Mouse (Mus musculus) right cerebral cortex, postnatal 14 days (tissue): Measurements from ENCODE around the gene Aff3.

ENCODE experiments used
- DNase-seq: peaks from one replicate; pipeline ENCODE4 v3.0.0; 2022

The Aff3 gene

DNA sequence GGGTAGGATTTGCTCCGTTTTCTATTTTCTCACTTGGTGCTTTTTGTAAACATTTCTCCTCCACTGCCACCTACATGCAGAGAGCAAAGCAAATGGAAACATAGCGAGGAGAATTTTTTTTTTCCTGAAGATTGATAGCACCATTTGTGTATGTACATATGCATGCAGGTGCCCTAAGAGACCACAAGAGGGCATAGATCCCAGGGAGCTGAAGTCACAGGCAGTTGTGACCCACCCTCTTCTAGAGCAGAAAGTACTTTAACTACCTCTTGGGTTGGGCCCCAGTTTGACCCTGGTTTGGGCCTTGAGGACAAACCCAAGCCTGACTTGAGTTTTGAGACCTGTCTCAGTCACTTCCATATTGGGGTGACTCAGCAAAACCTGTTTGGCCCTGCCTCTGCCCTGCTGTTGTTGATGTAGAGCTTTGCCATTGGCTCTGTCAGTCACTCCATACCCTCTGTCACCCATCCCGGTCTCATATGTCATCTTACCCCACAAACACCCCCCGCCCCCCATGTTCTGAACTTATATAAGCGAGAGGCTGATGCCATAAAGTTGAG lies 9.7 kb downstream of the Aff3 start:
- no peak for DNase-seq

DNA sequence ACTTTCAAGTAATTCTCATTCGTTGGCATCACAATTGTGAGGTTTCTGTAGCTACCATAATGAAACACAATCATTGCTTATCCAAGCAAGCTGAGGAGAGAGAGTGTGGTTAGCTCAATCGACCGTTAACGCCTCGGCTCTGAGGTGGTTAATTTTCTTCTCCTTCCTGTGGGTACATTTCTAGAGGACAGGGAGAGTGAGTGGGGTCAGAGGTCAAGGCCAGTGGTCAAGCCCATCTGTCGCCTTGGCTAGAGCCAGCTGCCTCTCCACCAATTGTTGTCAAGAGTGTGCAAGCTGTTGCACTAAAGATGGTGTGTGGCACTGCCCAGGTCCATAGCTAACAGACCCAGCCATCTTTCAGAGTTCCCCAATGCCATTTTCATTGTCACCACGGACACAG lies 14.7 kb downstream of the Aff3 start:
- DNase-seq, result no peak

DNA sequence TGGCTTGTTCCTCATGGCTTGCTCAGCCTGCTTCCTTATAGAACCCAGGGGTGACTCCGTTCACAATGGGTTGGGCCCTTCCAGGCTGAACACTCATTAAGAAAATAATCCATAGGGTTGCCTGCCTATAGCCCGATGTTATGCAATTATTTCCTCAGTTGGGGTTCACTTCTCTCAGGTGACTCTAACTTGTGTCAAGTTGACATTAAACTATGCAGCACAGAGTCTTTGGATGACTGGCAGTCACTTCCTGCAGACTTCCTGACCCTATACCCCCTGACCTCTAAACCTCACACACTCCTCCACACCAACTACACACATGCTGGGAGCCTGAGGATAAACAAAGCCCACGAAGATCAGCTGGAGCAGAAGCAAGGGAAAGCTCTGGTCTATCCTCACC lies 15.6 kb downstream of the Aff3 start:
- no peak for DNase-seq

DNA sequence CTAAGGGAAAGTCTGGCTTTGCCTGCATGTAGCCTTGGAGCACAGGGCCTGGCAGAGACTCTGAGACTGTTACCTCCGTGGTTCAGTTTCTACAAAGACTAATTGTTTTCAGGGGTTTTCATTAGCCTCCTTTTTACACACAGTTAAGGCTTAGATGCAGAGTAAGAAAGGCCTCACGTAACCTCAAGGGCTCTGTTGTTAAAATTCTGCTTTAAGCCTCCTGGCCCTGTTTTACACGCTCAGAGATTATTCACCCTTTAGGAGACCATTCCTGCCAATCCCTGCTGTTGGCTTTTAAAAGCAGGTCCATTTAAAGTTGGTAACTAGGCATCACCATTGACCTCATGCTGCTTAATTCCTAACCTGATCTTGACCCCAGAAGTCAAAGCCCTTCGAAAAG lies 22.5 kb downstream of the Aff3 start:
- no peak for DNase-seq

DNA sequence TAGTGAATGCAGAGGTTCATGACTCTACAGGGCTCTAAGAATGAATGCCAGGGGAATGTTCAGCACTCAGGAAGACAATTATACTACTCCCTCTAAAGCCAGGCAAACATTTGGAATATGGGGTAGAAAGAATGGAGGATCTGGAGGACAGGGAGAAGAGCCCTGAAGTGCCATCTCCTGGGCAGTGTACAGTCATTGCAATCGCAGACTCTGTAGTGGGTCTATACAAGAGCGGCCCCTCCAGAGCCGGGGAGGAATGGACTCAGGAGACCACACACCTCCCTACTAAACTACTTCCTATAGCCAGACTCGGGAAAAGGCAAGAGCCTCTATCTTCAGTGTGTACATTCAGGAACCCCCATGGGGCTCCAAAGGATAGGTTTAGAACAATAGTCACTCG lies 25.1 kb downstream of the Aff3 start:
- DNase-seq, result no peak

DNA sequence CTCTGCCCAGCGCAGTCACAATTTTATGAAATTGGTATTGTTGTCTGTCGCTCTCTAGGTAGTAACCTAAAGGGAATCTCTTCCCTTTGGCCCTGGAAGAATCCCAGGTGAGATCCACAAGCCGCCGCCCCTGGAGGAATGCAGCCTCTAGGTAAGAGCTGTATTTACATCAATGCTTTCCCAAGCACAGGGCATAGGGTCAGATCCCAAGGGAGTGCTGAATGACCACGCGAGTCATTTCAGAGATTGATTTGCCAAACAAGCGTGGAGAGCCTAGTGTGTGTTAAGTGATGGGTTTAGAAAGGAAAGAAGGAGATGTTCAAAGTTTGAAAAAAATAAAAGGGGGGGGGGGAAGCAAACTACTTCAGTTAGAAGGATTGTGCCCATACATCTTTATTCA lies 29.2 kb downstream of the Aff3 start:
- DNase-seq, result no peak

DNA sequence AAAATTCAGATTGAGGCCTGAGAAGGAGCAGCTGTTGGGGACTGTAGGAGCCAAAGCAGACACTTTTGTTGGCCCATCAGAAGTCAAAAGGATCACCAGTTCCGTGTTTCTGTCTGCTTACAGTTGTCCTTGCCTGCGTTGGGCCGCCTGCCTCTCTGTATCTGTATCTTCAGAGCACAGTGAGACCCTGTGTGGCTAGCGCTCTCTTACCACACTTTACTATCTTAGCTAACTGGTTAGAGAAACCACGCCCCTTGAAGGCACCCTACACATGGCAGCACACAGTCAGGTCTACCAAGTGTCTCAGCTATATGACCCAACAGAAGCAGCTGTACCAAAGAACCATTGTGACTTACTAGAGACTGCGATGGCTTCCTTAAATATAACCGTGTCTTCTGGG lies 30.7 kb downstream of the Aff3 start:
- no peak for DNase-seq

DNA sequence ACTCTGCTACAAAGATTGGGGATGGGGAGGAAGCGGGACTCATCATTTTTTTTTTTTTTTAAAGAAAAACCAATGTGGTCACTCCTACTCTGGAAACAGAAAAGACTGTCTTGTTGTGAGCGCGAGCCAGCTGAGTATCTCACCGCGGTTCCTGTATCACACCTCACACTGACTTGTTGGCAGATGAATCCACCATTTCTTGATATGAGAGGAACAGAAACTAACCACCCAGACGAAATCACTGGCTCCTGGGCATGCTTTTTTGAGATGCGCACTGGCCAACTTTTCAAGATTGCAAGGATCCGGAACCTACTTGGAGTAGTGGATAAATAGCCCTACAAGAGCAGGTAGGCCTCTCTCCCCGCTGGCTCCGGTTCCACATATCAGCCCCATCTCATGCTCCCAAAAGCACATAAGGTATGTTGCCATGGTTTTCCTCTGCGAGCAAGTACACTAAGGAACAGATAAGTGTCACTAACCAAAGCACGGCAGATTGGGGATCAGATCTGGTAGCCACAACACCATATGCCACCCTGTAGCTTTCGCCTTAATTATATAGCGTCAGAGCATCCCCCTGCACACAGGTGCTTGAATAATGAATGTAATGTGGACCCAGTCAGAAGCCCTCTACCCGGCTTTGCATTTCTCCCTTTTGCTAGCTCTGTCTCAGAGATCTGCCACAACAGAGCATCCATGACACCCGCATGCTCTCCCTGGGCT lies 32.1 kb downstream of the Aff3 start:
- no peak for DNase-seq

DNA sequence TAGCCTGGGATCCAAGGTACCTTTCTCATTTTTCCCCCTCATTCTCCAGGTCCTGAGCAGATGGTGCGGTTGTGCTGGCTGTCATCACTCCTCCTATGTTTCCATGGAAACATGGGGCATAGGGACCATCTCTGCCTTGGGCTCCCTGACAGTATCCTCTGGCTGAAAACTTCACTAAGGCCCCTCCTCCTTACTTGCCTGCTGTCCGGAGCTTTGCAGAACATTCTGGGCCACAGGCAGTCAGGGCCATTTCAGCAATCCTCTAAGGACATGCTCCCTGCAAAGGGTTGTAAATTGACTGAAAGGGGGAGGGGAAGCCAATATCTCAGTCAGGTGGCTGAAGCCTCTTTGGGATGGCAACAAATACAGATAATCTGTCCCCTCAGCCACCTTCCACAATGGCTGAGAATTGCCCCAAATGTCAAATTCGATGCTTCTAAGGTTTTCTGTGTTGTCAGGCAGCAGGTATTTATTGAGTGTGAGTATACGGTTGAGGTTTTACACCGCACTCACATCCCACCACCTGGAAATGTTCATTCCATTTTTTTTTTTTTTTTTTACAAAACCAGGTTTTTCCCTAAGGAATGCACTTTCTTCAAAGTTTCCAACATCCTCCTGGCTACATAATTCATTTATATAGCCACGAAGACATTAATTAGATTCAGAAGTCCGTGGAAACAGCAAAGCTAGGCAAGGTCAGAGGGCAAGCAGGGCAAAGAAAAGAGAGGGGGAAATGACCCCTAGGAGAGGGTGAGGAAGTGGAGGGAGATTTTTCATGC lies 33.1 kb downstream of the Aff3 start:
- DNase-seq, result no peak

DNA sequence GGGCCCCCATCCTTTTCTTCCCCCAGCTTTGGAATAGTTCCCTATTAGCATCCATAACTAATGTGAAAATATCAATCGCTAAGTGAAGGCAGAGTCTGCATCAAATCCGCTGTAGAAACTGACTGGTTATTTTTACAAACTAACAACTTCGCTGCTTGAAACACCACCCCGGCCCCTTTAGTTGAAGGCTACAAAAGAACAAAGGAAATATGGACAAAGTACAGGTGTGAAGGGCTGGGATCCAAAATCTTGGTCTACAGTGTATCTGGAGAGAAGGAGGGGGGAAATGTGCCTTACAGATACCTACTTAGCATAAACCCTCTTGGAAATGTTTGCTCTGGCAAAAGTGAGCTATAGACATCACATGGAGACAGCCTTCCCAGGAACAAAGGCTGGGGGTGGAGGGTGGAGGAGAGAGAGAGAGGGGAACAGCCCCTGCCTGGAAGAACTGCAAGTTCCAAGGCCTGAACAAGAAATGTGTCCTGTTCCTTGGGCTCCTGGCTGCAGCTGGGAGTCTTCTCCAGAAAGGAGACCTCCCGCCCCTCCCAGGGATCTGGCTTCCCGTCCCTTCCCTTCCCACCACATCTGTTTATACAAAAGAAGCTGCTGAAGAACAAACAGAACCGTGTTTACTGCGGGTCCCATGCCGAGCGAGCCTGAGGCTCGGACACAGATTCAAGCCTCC lies 35.7 kb downstream of the Aff3 start:
- DNase-seq, result no peak

DNA sequence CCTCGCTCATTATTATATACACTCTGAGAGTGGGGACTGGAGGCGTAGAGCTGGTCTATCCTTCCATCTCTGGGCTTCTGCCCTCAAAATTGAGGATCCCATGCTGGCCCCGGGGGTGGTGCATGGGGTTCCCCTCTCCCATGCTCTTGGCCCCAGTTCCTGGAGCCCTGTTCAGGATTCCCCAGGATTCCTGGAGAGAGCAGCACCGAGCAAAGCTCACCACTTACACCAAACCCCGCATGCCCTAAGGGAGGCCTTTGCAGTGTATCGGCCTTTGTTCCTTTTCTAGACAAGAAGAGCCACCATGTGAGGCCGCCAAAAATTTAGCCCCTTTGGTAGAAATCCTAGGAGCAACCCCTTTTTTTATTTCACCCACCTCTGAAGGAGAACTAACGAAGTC lies 36.3 kb downstream of the Aff3 start:
- DNase-seq, result no peak

DNA sequence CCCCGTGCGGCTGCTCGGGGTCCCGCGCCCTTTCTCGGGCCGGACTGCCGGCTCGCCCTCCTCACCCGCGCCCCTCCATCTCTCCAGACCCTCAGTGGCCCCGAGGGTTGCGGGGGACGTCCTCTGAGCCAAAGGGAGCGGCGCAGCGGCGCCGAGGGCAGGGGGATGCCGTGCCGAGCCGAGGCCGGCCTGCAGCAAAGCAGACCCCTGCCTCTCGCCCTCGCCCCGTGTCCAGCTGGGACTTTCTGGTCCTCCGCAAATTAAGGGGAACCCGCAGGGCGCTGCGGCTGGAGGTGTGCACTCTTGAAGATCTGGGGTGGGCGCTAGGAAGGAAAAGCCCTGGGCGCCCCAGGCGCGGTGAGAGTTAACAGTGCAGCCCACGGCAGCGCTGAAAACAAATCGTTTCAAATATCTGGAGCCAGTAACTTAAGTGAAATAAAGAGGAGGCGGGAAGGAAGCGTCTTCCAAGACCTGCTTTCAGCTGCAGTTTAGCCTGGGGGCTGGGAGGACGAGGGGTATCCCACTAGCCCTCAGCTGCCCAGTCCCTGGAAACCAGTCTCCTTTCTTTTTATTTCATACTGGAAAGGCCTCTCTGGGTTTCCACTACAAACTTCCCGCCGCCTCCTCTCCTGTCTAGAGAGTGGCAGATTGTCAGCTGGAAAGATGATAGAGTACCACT lies 36.9 kb downstream of the Aff3 start:
- peak; percentile 33 for DNase-seq

DNA sequence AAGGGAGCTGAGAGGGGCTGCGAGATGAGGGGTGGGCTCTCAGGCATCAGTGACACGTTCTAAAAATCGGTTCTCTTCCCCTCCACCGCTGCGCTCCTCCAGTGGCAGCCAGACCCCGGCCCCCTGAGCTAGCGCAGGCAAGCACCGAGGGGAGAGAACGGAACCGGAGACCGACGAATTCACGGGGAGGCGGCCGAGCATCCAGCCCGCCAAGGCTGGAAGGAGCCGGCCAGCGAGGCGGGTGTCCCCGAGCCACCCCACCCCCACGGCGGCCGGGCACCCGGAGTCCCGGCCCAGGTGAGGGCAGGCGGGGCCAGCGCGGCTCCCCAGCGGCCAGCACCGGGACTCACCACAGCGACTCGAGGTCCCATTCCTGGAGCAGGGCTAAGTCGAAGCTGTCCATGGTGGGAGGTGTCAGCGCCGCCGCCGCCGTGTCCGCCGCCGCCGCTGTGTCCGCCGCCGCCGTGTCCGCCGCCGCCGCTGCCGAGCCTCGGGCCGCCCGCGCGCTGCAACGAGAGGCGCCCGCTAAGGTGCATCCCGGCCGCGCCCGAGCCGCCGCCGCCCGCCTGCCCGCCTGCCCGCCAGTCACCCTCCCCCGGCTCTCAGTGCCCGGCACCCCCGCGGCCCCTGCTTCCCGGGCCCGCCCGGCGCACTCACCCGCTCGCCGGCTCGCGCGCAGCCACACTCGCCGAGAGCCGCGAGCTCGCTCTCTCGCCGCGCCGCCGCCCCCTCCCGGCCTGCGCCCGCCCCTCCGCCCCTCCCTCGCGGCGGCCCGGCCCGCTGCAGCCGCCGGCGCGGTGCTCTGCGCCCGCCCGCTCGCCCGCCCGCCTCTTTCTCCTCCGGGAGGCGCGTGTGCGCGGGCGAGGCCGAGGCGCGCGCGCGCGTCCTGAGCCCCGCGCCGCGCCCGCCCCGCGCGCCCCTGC lies 37.8 kb downstream of the Aff3 start:
- peak; percentile 64 for DNase-seq

DNA sequence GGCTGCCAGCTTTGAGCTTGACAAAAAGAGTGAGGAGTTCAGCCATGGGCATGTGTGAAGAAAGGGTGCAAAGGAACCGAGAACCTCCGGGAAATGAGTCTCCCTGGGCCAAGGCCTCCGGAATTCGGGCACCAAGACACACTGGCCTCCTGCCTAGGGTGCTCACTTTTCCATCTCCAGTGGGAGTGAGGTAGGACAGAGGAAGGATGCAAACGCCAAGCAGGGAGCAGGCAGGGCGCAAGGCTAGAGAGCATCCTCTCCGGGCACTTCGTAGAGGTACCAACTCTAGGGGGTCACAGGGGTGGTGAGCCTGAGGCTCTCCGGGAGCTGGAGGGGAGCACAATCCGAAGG lies 38.4 kb downstream of the Aff3 start:
- DNase-seq, result no peak

DNA sequence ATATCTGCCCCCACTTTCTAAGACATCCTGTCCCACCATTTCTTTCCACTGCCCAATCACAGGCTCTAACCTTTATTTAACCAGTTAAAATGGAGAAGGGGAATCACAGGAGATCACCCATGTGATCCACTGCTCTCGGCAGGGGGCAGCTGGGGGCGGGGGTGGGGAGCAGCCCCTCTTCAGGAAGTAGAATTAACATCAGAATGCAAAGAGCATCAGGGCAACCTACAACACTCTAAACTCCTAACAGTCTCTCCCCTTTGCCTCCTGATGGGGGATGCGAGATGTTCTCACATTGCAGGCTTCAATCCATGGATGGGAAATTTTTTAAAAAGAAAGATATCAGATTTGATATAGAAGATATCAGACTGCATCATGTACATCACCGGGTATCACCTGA lies 42.9 kb downstream of the Aff3 start:
- no peak for DNase-seq

DNA sequence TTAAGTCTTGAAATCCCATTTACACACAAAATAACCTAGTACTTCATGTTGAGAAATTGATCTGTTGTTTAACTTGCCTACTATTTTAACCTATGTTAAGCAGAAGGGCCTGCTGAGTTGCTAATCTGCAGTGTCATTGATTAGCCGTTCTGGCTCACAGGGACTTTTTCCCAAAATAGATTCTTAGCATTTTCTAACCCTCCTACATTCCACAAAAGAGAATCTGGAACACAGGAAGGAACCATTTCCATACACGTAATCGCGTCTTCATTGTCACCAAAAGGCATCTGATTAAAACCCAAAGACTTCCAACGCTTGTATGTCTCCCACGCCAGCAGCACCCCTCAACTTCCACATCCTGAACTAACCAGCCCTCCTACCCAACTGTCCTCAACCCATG lies 44.4 kb downstream of the Aff3 start:
- no peak for DNase-seq

DNA sequence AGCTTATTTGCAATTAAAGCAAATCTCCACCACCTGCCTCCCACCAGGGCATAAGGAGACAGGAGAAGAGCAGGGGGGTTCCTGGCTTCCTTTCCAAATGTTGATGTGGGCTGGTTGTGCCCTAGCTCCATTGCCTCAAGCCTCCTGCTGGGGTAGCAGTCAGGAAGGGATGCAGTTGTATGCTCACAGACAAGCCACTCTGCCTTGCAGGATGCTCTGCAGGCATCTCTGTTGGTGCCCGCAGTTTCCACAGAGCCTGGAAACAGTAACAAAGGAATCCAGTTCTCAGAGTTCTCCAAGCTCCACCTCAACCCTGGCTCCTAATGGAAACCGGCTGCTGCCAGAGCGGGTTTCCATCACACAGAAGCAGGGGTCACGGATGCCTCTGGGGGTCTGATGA lies 58.0 kb downstream of the Aff3 start:
- DNase-seq, result no peak

DNA sequence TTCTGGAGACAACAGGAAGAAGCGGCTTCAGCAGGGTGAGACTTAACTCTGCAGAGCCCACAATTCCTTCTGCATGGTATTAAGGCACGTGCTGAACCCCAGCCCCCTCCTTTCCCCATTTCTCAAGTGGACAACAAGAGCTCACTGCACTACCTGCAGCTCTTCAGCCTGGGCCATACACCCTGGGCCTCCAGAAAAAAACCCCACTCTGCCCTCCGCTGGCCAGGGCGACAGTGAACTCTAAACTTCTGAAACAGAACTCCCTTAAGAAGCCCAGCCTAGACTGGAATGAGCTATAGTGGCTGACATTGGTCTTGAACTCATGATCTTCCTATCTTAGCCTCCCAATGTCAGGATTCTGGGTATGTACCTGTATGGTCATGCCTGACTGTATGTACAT lies 59.3 kb downstream of the Aff3 start:
- DNase-seq, result no peak

DNA sequence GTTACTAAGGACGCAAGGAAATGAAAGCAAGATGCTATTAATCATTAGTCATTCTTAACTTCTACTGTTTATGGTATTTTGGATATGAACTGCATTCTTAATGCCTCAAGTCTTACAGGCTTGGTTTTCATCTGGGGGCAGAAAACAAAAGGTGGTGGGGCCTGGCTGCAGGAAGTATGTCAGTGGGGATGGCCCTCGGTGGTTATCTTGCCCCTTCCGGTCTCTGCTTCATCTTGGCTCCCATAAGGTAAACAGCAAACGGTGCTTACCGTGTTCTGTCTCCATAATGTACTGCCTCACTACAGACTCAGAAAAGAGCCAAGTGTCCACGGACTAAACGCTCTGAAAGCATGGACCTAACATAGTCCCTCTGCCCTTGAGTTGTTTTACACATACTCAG lies 60.1 kb downstream of the Aff3 start:
- DNase-seq, result no peak

DNA sequence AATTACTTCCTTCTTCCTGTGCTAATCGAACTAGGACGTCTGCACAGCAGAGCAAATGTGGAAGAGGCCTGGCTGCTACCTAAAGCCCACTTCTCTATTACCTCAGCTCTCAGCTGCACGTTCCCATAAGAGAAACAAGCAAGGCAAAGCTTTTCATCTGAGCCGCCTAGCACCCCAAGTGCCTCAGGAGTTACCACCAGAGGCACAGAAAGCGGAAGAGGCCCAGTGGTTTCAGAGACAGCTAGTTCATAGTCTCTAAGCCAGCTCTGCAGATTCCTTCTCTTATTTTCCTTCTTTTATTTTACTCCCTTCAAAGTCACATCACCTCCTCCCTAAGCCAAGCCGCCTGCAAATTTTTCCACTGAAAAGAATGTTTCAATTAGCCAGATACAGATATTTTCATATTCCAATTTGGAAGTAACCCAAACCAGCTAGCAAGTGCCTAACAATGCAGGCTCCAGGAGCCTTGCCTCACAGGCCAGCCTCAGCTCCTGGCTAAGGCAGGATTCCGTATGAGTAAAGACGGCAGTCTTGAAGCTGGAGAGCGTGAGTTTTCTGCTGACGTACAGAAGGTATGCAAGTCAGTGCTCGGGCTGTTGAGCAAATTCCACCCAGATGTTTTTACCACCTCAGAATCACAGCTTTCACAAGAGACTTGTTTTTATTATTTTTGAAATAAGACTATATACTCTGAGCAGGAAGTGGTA lies 62.8 kb downstream of the Aff3 start:
- no peak for DNase-seq

DNA sequence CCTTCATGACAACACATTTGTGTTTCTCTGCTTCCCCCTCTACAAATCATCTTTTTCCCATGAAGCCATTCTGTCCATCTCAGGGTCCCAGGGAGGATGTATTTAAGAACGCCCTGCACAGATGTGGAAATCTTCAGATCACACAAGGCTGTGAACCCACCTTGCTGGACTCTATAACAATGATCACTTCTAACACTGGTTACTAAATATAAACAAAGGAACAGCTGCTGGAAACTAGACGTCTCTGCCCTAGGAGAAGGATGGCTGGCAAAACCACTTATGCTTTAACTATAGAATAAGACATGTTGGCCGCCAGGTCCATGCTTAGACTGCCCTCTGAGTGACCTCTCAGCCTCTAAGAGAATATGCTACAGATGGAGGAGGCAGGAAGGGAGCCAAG lies 69.4 kb downstream of the Aff3 start:
- no peak for DNase-seq

DNA sequence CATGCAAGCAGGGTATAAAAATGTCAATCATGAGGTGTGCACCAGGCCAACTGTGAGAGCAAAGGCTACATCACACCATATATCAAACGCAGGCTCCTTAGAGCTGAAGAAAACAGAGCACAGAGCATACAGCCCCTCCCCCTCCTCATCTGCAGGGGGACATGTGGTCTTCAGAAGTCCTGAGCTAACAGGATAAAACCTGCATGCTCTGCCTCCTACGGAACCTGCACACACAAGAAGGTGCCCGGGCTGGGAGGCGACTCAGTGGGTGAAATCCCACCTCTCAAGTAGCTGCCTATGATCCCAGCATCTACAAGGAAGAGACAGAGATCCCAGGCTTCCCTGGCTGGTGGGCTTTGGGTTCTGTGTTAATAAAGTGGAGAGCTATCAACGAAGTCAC lies 70.0 kb downstream of the Aff3 start:
- DNase-seq, result no peak
